Mouse (Mus musculus) embryonic facial prominence, embryonic 11.5 days (tissue): ENCODE results near the gene Acnat1. TPM values are rescaled to one million over a fixed set of nuclear protein-coding genes. Genes with fewer than 3 reads are reported as not detected.
"Not testable (repeated sequence)": the region's sequence is repeated elsewhere in the genome, so short reads cannot be mapped to it uniquely, and the experiment has no call there.

Experiments used
- ATAC-seq: fragments of 200-750 bp; cut with Nextera tagmentation; replicated peaks from 2 replicates; pipeline ENCODE4 v1.8.0; 2017; ENCODE audit warnings: low read depth; ENCODE audit not compliant: insufficient number of reproducible peaks, low FRiP score, low TSS enrichment
- DNase-seq: peaks from one replicate; pipeline ENCODE4 v3.0.0-alpha.2; 2015; ENCODE audit warnings: low spot score
- H3K27ac ChIP-seq: fragments of 300-500 bp; sonication (generic); replicated peaks from 2 replicates; pipeline ENCODE4 v1.5.1; 2014; ENCODE audit warnings: mild to moderate bottlenecking, low read depth, low read length, control low read depth
- H3K27me3 ChIP-seq: fragments of 300-500 bp; sonication (generic); 2 replicates; pipeline ENCODE4 v1.6.1; 2014; ENCODE audit warnings: mild to moderate bottlenecking, low read length, moderate library complexity, mixed read lengths; ENCODE audit not compliant: control insufficient read depth, insufficient read depth
- H3K36me3 ChIP-seq: fragments of 300-500 bp; sonication (generic); replicated peaks from 2 replicates; pipeline ENCODE4 v1.6.1; 2014; ENCODE audit warnings: low read depth, mild to moderate bottlenecking, low read length, moderate library complexity, mixed read lengths; ENCODE audit not compliant: control insufficient read depth, insufficient read depth
- H3K4me1 ChIP-seq: fragments of 300-500 bp; sonication (generic); 2 replicates; pipeline ENCODE4 v1.6.1; 2014; ENCODE audit warnings: low read length, mixed read lengths; ENCODE audit not compliant: control insufficient read depth, insufficient read depth
- H3K4me2 ChIP-seq: fragments of 300-500 bp; sonication (generic); 2 replicates; pipeline ENCODE4 v1.6.1; 2014; ENCODE audit warnings: low read depth, mild to moderate bottlenecking, control low read depth, low read length, moderate library complexity
- H3K4me3 ChIP-seq: fragments of 300-500 bp; sonication (generic); 2 replicates; pipeline ENCODE4 v1.5.1; 2014; ENCODE audit warnings: low read depth, low read length, control low read depth
- H3K9ac ChIP-seq: fragments of 300-500 bp; sonication (generic); replicated peaks from 2 replicates; pipeline ENCODE4 v1.6.1; 2014; ENCODE audit warnings: mild to moderate bottlenecking, control low read depth, low read length
- H3K9me3 ChIP-seq: fragments of 300-500 bp; sonication (generic); replicated peaks from 2 replicates; pipeline ENCODE4 v1.6.1; 2016; ENCODE audit warnings: mild to moderate bottlenecking, low read length, inconsistent platforms, mixed read lengths; ENCODE audit not compliant: control insufficient read depth
- WGBS: fragments of 180-500 bp; shearing (Covaris S2); extraction: QIAGEN DNeasy Blood & Tissue Kit; methylation state at CpG from one replicate; pipeline ENCODE4 v1.1.7; 2014; 5-methylcytosine and 5-hydroxymethylcytosine counted together
- polyA plus RNA-seq: library from polyadenylated mRNA; unstranded; fragments of >200 nt; fragmentation: Nextera tagmentation; extraction: Ambion mirVana; gene quantifications from 2 replicates; pipeline ENCODE4 v1.2.1, GENCODE M21; 2014

Gene Acnat1
- polyA plus RNA-seq, 1 experiment from 2014 or later: not detected

GRCm38 (mm10) chr4:49451133-49451847 is 22.4 kb downstream of the Acnat1 start:
- H3K27me3 ChIP-seq, H3K9ac ChIP-seq, H3K4me3 ChIP-seq, H3K4me1 ChIP-seq, H3K27ac ChIP-seq, H3K36me3 ChIP-seq, H3K4me2 ChIP-seq, DNase-seq, H3K9me3 ChIP-seq, ATAC-seq: not testable (repeated sequence)
- WGBS: no CpG with 5 or more reads among the region's 1 CpGs

- H3K9me3 ChIP-seq, H3K4me1 ChIP-seq, H3K36me3 ChIP-seq, ATAC-seq, H3K9ac ChIP-seq, H3K27ac ChIP-seq, DNase-seq, H3K4me3 ChIP-seq, H3K4me2 ChIP-seq, H3K27me3 ChIP-seq: not testable (repeated sequence)
- WGBS: 92% methylated on average over 3 of the region's 3 CpGs
Observed at GRCm38 (mm10) chr4:49436968-49437367, 36.7 kb downstream of the Acnat1 start.

GRCm38 (mm10) chr4:49410151-49410550 is 63.6 kb downstream of the Acnat1 start:
- WGBS: 82% methylated on average over 2 of the region's 2 CpGs
- ATAC-seq, H3K4me2 ChIP-seq, H3K9me3 ChIP-seq, H3K9ac ChIP-seq, H3K4me3 ChIP-seq, H3K36me3 ChIP-seq, DNase-seq, H3K27ac ChIP-seq, H3K4me1 ChIP-seq, H3K27me3 ChIP-seq: not testable (repeated sequence)

GRCm38 (mm10) chr4:49407957-49408356 is 65.8 kb downstream of the Acnat1 start, which contains the start of gene Acnat2:
Gene Acnat2 (minus strand): TSS chr4:49408151.
- DNase-seq, H3K27me3 ChIP-seq, H3K36me3 ChIP-seq, H3K27ac ChIP-seq, H3K9ac ChIP-seq, H3K4me1 ChIP-seq, H3K4me2 ChIP-seq, ATAC-seq, H3K9me3 ChIP-seq, H3K4me3 ChIP-seq: not testable (repeated sequence)
- 84% methylated on average over 5 of the region's 5 CpGs for WGBS

Other genes starting within 250 kb of the Acnat1 start
- gene Acnat2, start 65.8 kb downstream of the Acnat1 start, polyA plus RNA-seq: not detected in 2 replicates
- not detected in 2 replicates for gene Baat, start 32.6 kb upstream of the Acnat1 start, polyA plus RNA-seq
- 107 and 119 TPM in 2 replicates for gene Mrpl50, start 47.2 kb upstream of the Acnat1 start, polyA plus RNA-seq
- 14.4 and 14.9 TPM in 2 replicates for gene Zfp189, start 47.3 kb upstream of the Acnat1 start, polyA plus RNA-seq
- gene Aldob, start 75.6 kb upstream of the Acnat1 start, polyA plus RNA-seq: not detected in 2 replicates
- 16.1 and 17.6 TPM in 2 replicates for gene Tmem246, start 124.0 kb upstream of the Acnat1 start, polyA plus RNA-seq
- 70.7 and 77.3 TPM in 2 replicates for gene Rnf20, start 158.1 kb upstream of the Acnat1 start, polyA plus RNA-seq
- not detected in 2 replicates for gene Ppp3r2, start 208.1 kb upstream of the Acnat1 start, polyA plus RNA-seq